Mouse (Mus musculus) WW6 (cell line): Measurements from ENCODE around the gene Rdh9.
"Not testable (repeated sequence)": the region's sequence is repeated elsewhere in the genome, so short reads cannot be mapped to it uniquely, and the experiment has no call there.

Experiments used
- DNase-seq: peaks from one replicate; pipeline ENCODE4 v3.0.0-alpha.2; 2013; ENCODE audit warnings: low read depth, low spot score

The Rdh9 gene

DNA sequence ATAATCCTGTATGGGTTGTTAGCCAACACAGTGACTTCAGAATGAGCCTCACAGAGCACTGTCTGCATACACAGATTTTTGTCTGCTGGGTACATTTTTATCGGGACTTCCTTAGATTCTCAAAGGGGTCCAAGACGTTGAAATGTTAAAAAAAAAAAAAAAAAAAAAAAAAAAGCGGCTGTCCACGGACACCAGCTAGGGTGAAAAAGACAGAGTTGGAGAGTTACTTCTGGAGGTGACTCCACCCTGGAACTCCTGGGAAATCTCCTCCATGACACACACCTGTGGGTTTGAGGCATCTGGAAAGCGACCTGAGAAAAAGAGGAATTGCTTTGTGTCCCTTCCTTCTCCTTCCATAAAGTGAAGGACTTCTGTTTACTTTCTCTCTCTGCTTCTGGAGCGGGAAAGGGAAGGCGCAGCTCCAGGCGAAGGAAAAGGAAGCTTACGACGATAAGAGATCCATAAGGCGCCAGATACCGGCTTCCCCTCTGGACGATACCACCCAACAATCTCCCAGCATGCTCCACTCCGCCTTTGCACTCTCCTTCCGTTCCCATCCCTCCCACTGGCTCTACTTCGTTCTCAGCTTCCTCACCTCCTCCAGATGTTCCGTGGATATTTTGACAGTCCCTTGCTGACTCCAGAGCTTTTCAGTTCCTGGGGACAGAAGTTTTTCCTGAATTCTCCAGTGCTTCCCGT, 20.3 kb upstream of the Rdh9 start:
- DNase-seq: no peak

DNA sequence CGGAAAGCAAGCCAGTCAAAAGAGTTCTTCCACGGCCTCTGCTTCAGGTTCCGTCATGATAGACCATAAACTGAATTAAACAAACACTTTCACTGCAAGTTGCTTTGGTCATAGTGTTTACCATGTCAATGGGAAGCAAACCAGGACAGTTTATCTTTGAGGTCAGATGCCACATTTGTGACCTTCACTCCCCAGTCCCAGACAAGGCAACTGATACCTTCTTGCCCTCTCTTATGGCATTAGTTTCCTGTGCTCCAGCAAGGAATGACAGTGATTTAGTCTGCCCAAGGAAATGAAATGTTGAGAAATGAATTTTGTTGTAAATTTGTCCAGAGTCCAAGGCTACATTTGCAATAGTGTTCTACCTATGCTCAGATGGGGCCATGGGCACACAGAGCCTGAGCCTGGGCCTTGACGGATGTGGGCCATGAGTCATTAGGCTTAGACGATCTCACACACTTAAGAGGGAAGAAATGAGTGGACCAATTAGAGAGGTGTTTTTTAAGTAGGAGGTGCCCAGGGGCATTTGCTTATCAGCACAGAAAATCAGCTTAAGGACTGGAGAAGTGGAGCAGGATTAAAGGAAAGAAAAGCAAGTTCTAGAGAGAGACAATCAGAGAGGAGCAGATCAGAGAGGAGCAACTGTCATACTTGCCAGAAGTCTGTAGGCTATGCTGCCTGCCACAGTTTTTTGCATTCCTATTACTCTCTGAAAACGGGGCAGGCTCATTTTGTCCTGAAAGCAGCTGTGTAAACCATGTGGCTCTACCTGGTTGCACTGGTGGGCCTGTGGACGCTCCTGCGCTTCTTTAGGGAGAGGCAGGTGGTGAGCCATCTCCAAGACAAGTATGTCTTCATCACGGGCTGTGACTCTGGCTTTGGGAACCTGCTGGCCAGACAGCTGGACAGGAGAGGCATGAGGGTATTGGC, 16.7 kb upstream of the Rdh9 start, which contains the start of the genes Rdh1 and Rdh16f1:
TSS of gene Rdh1 (plus strand) at position 541 of the 930 bp plus-strand sequence.
TSS of gene Rdh16f1 (plus strand) at position 607 of the 930 bp plus-strand sequence.
- no peak for DNase-seq

DNA sequence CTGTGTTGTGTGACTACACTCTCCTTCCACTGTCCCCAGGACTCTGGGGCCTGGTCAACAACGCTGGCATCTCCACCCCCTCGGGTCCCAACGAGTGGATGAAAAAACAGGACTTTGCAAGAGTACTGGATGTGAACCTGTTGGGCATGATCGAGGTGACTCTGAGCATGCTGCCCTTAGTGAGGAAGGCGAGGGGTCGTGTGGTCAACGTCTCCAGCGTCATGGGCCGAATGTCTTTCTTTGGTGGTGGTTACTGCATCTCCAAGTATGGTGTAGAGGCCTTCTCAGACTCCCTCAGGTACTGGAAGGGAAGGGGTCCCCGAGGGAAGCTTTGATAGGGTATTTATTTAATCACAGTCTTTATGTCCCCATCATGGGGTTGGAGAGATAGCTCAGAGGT, 13.3 kb upstream of the Rdh9 start:
- not testable (repeated sequence) for DNase-seq

DNA sequence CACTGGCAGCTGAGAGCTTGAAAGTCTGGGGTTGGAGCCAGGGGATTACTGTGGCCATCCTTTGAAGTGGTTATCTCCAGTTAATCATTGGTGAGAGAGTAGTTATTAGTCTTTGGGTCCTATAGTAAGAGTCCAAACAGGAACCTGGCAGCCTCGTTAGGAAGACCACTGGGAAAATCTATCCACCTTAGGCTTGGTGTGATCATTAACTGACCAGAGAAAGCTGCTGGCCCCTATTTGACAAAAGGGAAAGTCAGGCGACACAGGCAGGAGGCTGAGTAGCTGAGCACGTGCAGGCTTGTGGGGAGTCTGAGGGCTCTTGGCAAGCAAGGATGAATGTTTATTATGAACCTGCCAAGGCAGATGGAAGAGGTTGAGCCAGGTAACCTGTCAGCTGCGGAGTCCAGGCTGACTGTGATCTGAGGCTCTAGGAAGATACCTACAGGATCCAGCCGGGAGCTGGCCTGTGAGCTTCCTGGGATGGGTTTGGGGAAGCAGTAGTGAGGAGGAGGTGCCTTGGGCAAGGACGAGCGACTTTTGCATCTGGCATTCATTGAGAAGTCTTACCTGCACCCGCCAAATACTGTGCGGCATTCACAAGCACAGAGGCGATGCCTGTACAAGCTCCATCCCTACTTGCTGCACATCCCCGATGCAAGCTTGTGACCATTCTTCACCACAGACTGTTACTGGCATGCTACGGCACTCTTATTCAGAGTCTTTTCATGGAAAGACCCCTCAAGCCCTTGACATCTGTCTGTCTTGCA, 12.1 kb upstream of the Rdh9 start:
- DNase-seq: no peak

DNA sequence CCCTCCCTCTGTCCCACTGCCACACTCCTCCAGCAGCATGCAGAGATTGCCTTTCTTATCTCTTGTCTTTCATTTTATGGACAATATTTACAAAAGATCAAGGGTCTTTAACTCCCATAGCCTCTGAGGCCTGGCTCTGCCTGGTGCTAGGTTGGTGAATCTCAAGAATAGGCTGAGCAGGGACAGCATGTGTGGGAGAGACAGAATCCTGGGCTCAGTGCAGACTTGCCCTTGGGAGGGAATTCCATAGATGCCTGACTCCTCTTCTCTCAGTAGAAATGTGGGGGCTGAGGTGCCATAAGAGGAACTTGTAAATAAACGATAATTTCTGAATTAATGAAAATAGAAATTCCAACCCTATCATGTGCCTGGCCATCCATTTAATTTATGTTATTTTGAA, 9.6 kb upstream of the Rdh9 start:
- DNase-seq: no peak

DNA sequence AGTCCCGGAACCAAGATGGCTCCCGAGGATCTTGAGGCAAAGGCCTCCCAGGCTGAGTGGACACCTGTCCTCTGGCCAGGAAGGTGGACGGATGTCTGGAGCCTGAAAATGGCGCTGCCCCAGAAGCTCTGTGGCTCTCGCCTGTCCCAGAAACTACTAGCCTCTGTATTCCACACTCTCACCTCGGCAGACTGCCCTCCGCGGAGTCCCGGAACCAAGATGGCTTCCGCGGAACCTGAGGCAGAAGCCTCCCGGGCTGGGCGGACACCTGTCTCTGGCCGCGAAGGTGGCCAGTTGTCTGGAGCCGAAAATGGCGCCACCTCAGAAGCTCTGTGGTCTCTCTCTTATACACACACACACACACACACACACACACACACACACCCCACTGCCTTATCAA, 6.1 kb downstream of the Rdh9 start:
- not testable (repeated sequence) for DNase-seq

DNA sequence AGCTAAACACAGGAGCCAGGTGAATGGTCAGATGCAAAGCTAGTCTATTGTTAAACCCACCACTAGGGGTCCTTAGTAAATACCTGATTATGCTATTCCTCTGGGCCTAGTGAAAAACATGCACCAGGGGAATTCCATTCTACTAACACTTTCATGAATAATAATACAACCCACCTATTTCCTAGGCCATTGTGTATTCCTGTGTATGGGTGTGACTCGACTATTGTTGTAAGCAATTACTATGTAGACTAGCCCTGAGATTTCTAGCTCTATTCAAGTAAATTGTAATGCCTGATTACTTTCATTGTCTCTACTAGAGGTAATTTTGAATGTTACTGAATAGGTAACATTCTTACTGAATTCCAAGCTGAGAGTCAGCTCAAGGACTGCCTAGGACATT, 9.2 kb downstream of the Rdh9 start:
- DNase-seq: not testable (repeated sequence)

DNA sequence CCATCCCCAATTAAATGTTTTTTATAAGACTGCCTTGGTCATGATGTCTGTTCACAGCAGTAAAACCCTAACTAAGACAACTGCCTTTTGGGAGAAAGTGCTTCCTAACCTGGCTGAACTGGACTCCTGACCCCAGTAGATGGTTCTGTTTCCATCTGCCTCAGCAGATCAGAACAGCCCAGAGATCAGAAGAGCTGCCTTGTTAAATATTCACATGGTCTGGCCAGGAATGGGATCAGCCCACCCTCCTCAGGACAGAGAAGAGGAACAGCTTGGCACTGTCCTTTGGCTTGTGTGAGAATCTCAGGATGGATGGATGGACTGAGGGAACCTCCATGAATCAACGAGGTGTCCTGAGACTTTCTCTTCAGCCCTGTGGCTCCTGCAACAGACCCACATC, 23.1 kb downstream of the Rdh9 start:
- DNase-seq: no peak

DNA sequence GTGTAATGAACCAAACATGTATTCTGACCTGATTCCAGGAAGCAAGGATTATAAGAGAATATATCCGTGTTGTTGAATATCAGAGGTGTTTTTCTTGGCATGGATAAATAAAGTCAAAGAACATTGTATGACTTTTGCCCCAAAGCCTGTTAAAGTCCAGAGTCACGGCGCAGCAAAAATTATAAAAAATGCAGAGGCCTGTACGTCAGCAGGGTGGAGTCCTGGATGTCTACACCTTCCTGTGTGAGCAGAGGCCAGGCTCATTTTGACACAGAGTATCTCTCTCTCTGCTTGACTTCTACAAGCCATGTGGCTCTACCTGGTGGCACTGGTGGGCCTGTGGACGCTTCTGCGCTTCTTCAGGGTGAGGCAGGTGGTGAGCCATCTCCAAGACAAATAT, 24.7 kb downstream of the Rdh9 start, which contains the start of gene Rdh16:
TSS of gene Rdh16 (plus strand) at position 262 of the 400 bp plus-strand sequence.
- no peak for DNase-seq

DNA sequence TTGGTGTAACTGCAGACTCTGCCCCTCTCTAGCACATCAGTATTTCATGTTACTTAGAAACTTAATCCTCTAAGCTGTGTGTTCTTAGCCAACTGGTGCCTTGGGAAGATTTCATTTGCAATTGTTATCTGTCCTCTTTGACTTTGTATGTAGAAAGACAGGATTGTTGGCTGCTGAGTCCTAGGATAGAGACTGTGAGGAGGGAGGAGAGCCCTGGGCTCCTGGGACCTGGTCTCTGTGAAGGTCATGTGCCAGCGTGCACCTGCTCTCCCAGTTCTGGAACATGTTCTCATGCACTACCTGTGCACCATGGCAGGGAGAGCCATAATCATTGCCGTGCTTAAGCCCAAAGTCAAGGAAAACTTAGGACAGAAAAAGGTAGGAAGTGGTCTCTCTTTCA, 25.4 kb downstream of the Rdh9 start:
- no peak for DNase-seq

DNA sequence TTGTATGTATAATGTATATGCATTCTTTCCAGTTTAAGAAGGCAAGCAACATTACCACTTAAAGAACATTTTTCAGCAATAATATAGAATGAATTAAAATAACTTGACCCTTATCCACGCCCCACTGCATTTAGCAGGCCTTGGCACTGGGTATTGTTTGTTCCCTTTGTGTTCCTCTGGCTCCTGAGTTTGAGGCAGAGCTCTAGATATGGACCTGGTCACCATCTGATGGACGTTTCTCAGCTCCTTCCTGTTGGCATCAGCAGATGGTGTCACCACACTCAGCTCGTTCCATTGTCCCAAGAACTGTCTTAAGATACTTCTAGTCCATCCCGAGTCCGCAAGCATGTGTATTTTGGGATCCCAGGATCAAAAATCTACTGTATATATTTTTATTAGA, 26.1 kb downstream of the Rdh9 start:
- DNase-seq: no peak

DNA sequence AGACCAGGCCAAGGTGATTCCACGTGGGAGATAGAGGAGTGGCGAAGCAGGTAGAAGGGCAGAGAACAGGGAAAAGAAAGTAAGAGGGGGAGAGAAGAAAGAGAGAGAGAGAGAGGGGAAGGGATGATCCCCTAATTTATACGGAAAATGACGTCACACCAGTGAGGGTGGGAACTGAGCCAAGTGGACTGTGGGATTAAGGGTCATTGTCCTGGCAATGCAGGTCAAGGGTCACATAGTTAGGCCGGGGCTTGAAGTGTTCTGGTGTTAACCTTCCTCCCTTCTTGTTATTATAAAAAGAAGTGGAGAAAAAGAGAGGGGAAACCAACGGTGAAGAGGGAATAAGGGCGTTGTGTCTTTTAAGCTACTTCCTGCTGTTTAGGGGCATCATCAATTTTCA, 28.2 kb downstream of the Rdh9 start:
- DNase-seq: no peak

DNA sequence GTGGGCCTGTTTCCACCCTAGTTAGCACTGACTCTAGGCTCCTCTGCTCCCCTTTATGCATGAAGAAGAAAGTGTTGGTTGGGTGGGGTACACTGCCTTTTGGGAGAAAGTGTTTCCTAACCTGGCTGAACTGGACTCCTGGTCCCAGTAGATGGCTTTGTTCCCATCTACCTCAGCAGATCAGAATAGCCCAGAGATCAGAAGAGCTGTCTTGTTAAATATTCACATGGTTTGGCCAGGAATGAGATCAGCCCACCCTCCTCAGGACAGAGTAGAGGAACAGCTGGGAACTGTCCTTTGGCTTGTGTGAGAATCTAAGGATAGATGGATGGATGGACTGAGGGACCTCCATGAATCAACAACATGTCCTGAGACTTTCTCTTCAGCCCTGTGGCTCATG, 39.7 kb downstream of the Rdh9 start:
- no peak for DNase-seq

DNA sequence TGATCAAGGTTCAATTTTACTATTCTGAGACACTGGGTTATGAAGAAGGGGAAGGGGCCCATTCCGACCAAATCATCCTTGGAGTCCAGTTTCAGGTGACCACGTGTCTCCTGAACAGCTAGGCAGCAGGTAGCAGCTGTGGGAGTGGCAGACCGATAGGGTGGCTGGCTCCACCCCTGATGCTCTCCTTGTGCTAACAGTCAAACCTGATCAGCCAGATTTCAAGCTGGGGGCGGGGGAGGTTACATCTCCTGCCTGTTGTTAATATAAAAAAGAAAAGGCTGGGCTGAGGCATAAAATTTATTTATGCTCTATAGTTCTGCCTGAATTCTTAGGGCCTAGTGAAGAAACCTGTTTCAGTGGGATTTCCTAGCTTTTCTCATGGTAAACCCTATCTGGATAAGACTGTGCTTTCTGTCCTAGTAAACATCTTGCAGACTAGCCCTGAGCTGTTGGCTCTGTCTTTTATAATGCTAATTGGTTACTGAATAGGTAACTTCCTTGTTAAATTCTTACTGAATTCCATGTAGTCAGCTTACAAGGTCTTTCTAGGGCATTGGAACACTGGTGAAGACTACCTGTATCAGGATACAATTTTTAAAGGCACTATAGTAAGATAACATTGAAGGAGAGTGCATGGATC, 41.2 kb downstream of the Rdh9 start:
- not testable (repeated sequence) for DNase-seq

DNA sequence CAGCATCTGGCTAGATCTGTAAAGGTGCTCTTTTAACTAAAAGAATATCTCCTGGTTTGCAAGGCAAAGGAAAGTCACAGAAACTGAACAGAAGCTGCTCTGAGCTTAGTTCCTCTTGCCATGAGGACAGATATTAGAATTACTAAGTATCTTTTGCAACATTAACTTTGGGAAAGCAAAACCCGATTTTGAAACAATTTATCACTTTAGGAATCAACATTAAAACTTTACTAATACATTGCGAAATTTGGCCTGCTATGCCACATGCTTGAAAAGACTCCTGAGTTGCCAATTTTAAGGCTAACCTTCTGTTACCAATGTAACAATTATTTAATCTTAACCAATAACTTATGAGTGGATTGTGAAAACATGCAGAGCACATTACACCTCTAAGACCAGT, 45.6 kb downstream of the Rdh9 start:
- DNase-seq: not testable (repeated sequence)

DNA sequence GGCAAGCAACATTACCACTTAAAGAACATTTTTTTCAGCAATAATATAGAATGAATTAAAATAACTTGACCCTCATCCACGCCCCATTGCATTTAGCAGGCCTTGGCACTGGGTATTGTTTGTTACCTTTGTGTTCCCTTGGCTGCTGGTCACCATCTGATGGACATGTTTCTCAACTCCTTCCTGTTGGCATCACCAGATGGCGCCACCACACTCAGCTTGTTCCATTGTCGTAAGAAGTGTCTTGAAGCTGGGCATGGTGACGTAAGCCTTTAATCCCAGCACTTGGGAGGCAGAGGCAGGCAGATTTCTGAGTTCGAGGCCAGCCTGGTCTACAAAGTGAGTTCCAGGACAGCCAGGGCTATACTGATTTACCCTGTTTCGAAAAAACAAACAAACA, 49.2 kb downstream of the Rdh9 start:
- peak; percentile 34 for DNase-seq

DNA sequence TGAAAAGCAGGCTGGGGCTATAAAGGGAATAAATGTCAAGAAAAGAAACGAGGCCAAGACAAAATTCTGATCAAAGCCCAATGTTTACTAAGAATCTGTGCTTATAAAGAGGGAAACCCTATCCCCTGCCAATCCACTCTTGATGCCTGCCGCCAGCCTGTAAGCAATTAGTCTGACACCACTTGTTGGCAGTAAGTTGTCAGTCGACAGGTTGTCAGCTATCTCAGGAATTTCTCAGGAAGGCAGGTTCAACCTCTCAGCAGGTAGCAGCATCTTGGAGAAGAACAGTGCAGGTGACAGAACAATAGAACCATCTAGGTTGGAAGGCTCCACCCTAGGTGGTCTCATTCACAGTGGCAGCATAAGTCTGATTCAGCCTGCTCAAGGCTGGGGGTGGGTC, 52.9 kb downstream of the Rdh9 start:
- no peak for DNase-seq

DNA sequence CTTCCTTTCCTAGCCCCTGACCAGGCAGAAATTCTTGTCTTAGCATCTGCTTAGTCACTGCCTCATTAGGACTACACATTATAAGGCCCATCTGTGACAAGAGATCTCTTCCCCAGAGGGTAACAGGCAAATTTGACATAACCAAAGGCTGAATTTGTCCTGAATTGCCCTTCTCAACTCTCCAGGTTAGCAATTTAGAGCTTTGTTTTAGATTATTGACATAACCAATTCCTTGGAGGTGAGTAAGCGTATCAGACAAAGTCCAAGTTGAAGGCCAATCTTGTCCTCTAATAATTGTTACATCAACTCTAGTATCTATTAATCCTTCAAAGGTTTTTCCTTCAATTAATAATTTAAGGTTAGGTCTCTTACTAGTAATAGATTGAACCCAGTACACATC, 58.0 kb downstream of the Rdh9 start:
- not testable (repeated sequence) for DNase-seq

DNA sequence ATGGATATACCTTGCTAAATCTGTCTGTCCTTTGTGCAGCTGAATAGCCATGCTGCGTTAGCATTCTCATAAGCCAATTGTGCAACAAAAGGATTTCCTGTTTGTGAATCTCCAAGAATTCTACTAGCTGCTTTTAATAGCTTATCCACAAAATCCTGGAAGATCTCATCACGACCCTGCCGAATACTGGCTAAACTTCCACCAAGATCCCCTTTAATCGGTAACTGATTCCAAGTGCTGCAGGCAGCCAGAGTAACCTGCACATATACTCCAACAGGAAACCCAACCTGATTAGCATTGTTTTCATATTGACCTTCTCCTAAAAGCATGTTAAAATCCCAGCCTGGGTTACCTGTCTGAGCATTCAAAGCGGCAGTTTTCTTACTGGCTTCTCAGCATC, 59.1 kb downstream of the Rdh9 start:
- no peak for DNase-seq

DNA sequence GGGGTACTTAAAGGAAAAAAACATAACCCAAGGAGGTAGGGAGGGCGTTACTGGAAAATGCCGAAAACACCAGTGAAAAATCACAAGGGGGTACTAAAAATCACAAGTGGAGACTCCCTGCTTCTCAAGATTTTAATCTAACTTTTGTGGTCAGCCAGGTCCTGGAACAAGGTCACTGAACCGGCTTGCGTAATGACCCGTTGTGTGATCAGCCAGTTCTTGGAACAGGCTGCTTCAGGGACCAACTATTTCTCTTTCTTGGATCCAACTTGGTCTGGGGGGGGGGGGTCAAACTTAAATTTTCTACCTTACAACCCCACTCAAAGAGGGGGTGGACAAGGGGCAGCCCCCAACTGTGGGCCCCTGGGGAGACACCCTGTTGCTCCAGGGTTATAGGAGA, 61.6 kb downstream of the Rdh9 start:
- not testable (repeated sequence) for DNase-seq

DNA sequence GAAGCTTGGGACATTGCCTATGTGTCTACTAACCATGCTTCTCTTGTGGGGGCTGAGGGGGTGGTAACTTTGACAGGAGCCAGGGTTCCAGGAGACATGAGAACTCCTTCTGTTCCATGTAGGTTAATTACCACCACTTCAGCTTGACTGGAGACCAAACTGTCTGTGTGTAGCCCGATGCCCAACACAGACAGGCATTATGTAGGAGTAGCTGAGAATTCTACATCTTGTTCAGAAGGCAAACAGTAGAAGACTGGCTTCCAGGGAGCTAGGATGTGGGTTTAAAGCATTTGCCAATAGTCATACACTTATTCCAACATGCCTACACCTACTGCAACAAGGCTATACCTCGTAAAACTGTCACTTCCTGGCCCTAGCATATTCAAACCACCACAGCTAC, 62.4 kb downstream of the Rdh9 start:
- DNase-seq: no peak
